Mouse (Mus musculus): Measurements from ENCODE around the gene Atf7ip. TPM values are rescaled to one million over a fixed set of nuclear protein-coding genes. Genes with fewer than 3 reads are reported as not detected.

The Atf7ip gene
- total and polyA plus RNA-seq, 3 experiments, result 4.2 to 35.4 (median 29.7) TPM

DNA sequence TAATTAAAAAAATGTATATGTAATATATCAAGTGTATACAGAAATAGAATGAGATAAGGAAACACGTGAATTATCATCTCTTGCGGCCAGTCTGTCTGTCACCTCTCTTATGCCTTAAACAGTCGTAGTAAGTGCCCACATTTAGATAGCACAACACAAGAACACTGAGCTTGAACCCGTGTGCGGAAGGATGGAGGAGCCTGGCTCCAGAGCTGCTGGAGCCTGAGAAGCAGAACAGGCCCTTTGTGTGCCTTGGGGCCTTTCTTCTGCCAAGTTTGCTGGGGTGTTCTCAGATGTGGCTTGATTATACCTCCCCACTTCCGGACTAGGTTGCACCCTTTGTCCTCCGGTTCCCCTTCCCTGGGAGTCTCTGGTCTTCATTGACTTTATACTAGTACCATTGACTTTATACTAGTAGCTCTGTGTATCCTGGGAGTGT is 25.8 kb downstream of the Atf7ip start:
- no peak overlapping the region for H3K4me3 ChIP-seq (replicated peaks in 1 of 3; ENCODE audit: low read depth in 2 of 3, low read length in 2 of 3, poor library complexity in 1 of 3)

DNA sequence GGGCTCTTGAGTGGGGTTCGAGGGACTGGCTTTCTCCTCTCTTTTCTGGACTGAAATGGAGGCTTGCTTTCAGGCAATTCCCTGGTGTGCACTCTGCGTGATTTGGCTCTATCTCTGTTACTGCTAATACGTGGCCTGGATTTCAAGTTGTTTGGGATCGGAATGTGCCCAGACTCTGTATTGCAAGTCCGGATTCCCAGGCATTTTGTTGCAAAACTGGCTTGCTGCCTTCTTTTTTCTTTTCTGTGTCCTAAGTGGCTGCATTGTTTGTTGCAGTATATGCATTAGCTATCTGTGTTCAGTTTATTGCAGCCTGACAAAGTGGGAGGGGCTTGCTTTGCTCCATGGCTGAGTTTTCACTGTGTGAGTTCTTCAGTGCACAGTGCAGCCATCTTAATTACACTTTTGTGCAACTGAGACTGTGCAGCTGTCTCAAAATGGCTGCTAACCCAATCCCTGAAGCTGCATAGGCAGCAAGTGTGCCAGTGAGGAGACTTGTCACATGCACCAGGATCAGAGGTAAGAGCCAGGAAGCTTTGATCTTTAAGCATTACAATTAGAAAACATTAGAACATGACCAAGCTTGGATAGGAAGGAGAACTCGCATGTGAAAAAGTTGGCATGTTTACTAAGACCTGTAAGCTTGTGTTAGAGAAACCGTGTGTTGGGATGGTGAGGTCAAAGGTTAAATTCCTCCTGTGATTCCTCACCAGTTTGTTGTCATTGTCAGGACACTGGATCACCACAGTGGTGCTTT is 26.7 kb downstream of the Atf7ip start:
- Histone ChIP-seq H3K9ac (ENCODE audit: insufficient read depth, low read depth) (peak overlapping the region; percentile 92), H3K36me3 (replicated peaks in 1 of 2; ENCODE audit: control insufficient read depth in 1 of 2, insufficient read depth in 1 of 2, low read length in 1 of 2) (peaks cover 6 to 16% of the 10 kb centered on the region in 2 experiments), H3K27ac (ENCODE audit: insufficient read depth, low read depth) (peak overlapping the region; percentile 89), H3K4me1 (ENCODE audit: control insufficient read depth in 1 of 2, insufficient read depth in 2 of 2) (peaks cover 0 to 22% of the 10 kb centered on the region in 2 experiments; a peak in 2 of 4 replicates), H3K4me3 (replicated peaks in 1 of 3; ENCODE audit: low read depth in 2 of 3, low read length in 2 of 3, poor library complexity in 1 of 3) (peak overlapping the region; percentile 55 to 71 (median 66)), H3K4me2 (ENCODE audit: insufficient read depth, low read depth, poor library complexity, severe bottlenecking) (peak overlapping the region; percentile 84), H3K27me3 (replicated peaks) (no peaks in the 10 kb centered on the region), H3K79me2 (replicated peaks; ENCODE audit: control insufficient read depth, extremely low read depth, insufficient read depth, poor library complexity, severe bottlenecking) (peaks cover 25% of the 10 kb centered on the region), H3K9me3 (replicated peaks; ENCODE audit: low read length) (peaks cover 3% of the 10 kb centered on the region)
- in situ Hi-C loops (cut with MboI; ENCODE audit: low pct_ligation_motif_present, low pct_unique_long_range_greater_than_20kb, low sequenced_read_pairs) (loop anchor here (5.0 kb wide), 1 partner anchor 65 kb away; no protein-coding TSS in a partner anchor), dilution Hi-C loops (cut with MboI; ENCODE audit: extremely low pct_ligation_motif_present, extremely low pct_unique_long_range_greater_than_20kb, low sequenced_read_pairs) (no loop called here)
- DNase-seq (ENCODE audit: extremely low read depth), result peak; percentile 92
- TF ChIP-seq TCF12 (IDR thresholded peaks at IDR 0.05; ENCODE audit: low read depth, low read length), result peak; percentile 59
- TF ChIP-seq MEF2A (IDR thresholded peaks at IDR 0.05; ENCODE audit: borderline replicate concordance, low read depth, low read length), result no peak
- TF ChIP-seq GABPA (IDR thresholded peaks at IDR 0.05; ENCODE audit: insufficient replicate concordance, low read depth, low read length), result no peak
- no peak for TF ChIP-seq MAZ (IDR thresholded peaks at IDR 0.05; ENCODE audit: low read depth, low read length)
- peak; percentile 77 for TF ChIP-seq TBP (conservative IDR thresholded peaks at IDR 0.05; ENCODE audit: low read depth, low read length)
- peak; percentile 41 for TF ChIP-seq IRF4 (IDR thresholded peaks at IDR 0.05; ENCODE audit: low read depth, low read length)
- TF ChIP-seq ZMIZ1 (IDR thresholded peaks at IDR 0.05; ENCODE audit: low read depth, low read length), result no peak
- TF ChIP-seq ZKSCAN1 (IDR thresholded peaks at IDR 0.05; ENCODE audit: borderline replicate concordance, low read depth, low read length), result no peak
- TF ChIP-seq RAD21 (IDR thresholded peaks at IDR 0.05; ENCODE audit: low read depth, low read length), result peak; percentile 24
- 0 out of 2 replicates have a peak, but pooled peaks have one; percentile 14 for TF ChIP-seq ETS1 (conservative IDR thresholded peaks at IDR 0.05; ENCODE audit: low read depth, low read length)
- TF ChIP-seq JUND (conservative IDR thresholded peaks at IDR 0.05; ENCODE audit: low read depth, low read length), result no peak; the same call in 1 of the 2 replicates
- TF ChIP-seq USF1 (IDR thresholded peaks at IDR 0.05; ENCODE audit: low read depth, low read length), result no peak
- TF ChIP-seq CHD2 (IDR thresholded peaks at IDR 0.05; ENCODE audit: low read length), result no peak
- peak; percentile 82 for TF ChIP-seq MYC (IDR thresholded peaks at IDR 0.05; ENCODE audit: low read depth, low read length)
- no peak for TF ChIP-seq PAX5 (IDR thresholded peaks at IDR 0.05; ENCODE audit: low read length)
- TF ChIP-seq RCOR1 (conservative IDR thresholded peaks at IDR 0.05; ENCODE audit: low read depth, low read length), result peak; percentile 65; the same call in 1 of the 2 replicates
- peak; percentile 89 for TF ChIP-seq BHLHE40 (IDR thresholded peaks at IDR 0.05; ENCODE audit: low read depth, low read length)
- TF ChIP-seq UBTF (IDR thresholded peaks at IDR 0.05; ENCODE audit: low read depth, low read length), result no peak
- TF ChIP-seq USF2 (conservative IDR thresholded peaks at IDR 0.05; ENCODE audit: low read depth, low read length), result no peak; the same call in 1 of the 2 replicates
- TF ChIP-seq ELF1 (IDR thresholded peaks at IDR 0.05; ENCODE audit: low read depth, low read length), result peak; percentile 29; the same call in 1 of the 2 replicates
- peak; percentile 81 for TF ChIP-seq NRF1 (IDR thresholded peaks at IDR 0.05; ENCODE audit: low read depth, low read length)
- TF ChIP-seq KAT2A (IDR thresholded peaks at IDR 0.05; ENCODE audit: insufficient replicate concordance, low read length), result no peak
- TF ChIP-seq NELFE (IDR thresholded peaks at IDR 0.05; ENCODE audit: low read depth, low read length), result peak; percentile 73
- TF ChIP-seq MXI1 (IDR thresholded peaks at IDR 0.05; ENCODE audit: low read depth, low read length), result peak; percentile 58
- no peak for TF ChIP-seq CTCF (conservative IDR thresholded peaks at IDR 0.05 in 1 of 2, IDR thresholded peaks at IDR 0.05 in 1 of 2; ENCODE audit: low read depth in 2 of 2, low read length in 2 of 2)
- no peak for TF ChIP-seq ZNF384 (IDR thresholded peaks at IDR 0.05; ENCODE audit: low read depth, low read length)
- TF ChIP-seq E2F4 (IDR thresholded peaks at IDR 0.05; ENCODE audit: insufficient replicate concordance, low read depth, low read length), result no peak

More for the DNA sequence above, 25.8 kb downstream of the Atf7ip start:
- Histone ChIP-seq H3K27ac (ENCODE audit: insufficient read depth, low read depth) (no peak overlapping the region), H3K9ac (ENCODE audit: insufficient read depth, low read depth) (no peak overlapping the region; the same call in 1 of the 2 replicates), H3K4me1 (ENCODE audit: control insufficient read depth in 1 of 2, insufficient read depth in 2 of 2) (peaks cover 0 to 22% of the 10 kb centered on the region in 2 experiments; a peak in 2 of 4 replicates), H3K36me3 (replicated peaks in 1 of 2; ENCODE audit: control insufficient read depth in 1 of 2, insufficient read depth in 1 of 2, low read length in 1 of 2) (peaks cover 0 to 9% of the 10 kb centered on the region in 2 experiments), H3K79me2 (replicated peaks; ENCODE audit: control insufficient read depth, extremely low read depth, insufficient read depth, poor library complexity, severe bottlenecking) (peaks cover 25% of the 10 kb centered on the region), H3K4me2 (ENCODE audit: insufficient read depth, low read depth, poor library complexity, severe bottlenecking) (no peak overlapping the region), H3K9me3 (replicated peaks; ENCODE audit: low read length) (peaks cover 3% of the 10 kb centered on the region), H3K27me3 (replicated peaks) (no peaks in the 10 kb centered on the region)
- in situ Hi-C loops (cut with MboI; ENCODE audit: low pct_ligation_motif_present, low pct_unique_long_range_greater_than_20kb, low sequenced_read_pairs), result loop anchor here (5.0 kb wide), 1 partner anchor 65 kb away; no protein-coding TSS in a partner anchor
- dilution Hi-C loops (cut with MboI; ENCODE audit: extremely low pct_ligation_motif_present, extremely low pct_unique_long_range_greater_than_20kb, low sequenced_read_pairs), result no loop called here
- TF ChIP-seq TCF12 (IDR thresholded peaks at IDR 0.05; ENCODE audit: low read depth, low read length) (no peak), TBP (conservative IDR thresholded peaks at IDR 0.05; ENCODE audit: low read depth, low read length) (no peak), ZMIZ1 (IDR thresholded peaks at IDR 0.05; ENCODE audit: low read depth, low read length) (no peak), POLR2A (IDR thresholded peaks at IDR 0.05; ENCODE audit: low read depth, low read length) (no peak), KAT2A (IDR thresholded peaks at IDR 0.05; ENCODE audit: insufficient replicate concordance, low read length) (no peak), PAX5 (IDR thresholded peaks at IDR 0.05; ENCODE audit: low read length) (no peak), HCFC1 (IDR thresholded peaks at IDR 0.05; ENCODE audit: low read depth, low read length) (no peak), USF2 (conservative IDR thresholded peaks at IDR 0.05; ENCODE audit: low read depth, low read length) (no peak), ZC3H11A (IDR thresholded peaks at IDR 0.05; ENCODE audit: low read depth, low read length) (no peak)
- no peak for DNase-seq (ENCODE audit: extremely low read depth)
